In the genomic region with DNA sequence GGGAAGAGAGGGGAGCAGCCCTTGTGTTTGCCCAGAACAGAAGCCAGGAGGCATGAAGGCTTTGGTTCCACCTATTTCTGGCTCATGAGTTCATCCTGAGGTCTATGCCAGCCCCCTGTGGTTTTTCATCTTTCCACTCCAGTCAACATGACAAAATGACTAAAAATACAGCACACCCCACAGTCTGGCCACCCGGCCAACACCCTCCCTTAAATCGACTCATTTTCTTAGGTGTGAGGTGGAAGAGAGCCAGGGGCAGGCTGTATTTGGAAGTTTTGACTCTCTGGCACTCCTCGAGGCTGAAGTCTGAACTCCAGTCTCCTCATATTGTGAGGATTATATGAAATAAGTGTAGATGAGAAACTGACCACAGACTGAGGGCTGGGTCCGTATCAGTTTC, we compare ENCODE assay signal across 9 mouse cellular contexts. TPM values are rescaled to one million over a fixed set of nuclear protein-coding genes. Genes with fewer than 3 reads are reported as not detected.
DNase-seq lines count a peak whose midpoint lies in the region; ATAC-seq and TF ChIP-seq lines count a peak whose summit lies in the region.
"Had no signal": no experiment of that assay in that cellular context is flagged by ENCODE, and none has a peak within 500 bp of the region (broad histone marks: within the 10 kb centered on the region; RNA-seq: fewer than 3 reads in every experiment).

No protein-coding gene starts in this region.

- no peaks in the 10 kb centered on the region for H3K36me3 ChIP-seq in embryonic facial prominence, embryonic 14.5 days (ENCODE audit: control insufficient read depth, insufficient read depth, low read length)
- H3K36me3 ChIP-seq in embryonic facial prominence, embryonic 10.5 days (replicated peaks) = no peaks in the 10 kb centered on the region
- H3K36me3 ChIP-seq in stomach, postnatal 0 days (ENCODE audit: control insufficient read depth, insufficient read depth, low read length) = no peaks in the 10 kb centered on the region
- H3K36me3 ChIP-seq in hindbrain, embryonic 13.5 days = no peaks in the 10 kb centered on the region
- H3K36me3 ChIP-seq: neural tube, embryonic 12.5 days had no signal

- no peak overlapping the region for H3K4me3 ChIP-seq in embryonic facial prominence, embryonic 14.5 days (ENCODE audit: low read depth, low read length)
- no peak overlapping the region for H3K4me3 ChIP-seq in embryonic facial prominence, embryonic 10.5 days
- H3K4me3 ChIP-seq in stomach, postnatal 0 days (ENCODE audit: low read depth, low read length) = no peak overlapping the region
- no peak overlapping the region for H3K4me3 ChIP-seq in hindbrain, embryonic 13.5 days
- H3K4me3 ChIP-seq: neural tube, embryonic 12.5 days had no signal

- WGBS in embryonic facial prominence, embryonic 14.5 days = 54% methylated on average over 4 of the region's 4 CpGs
- 67% methylated on average over 4 of the region's 4 CpGs for WGBS in embryonic facial prominence, embryonic 10.5 days
- WGBS in stomach, postnatal 0 days = 39% methylated on average over 4 of the region's 4 CpGs
- WGBS in hindbrain, embryonic 13.5 days = 64% methylated on average over 4 of the region's 4 CpGs

- peak; percentile 56 for DNase-seq in embryonic facial prominence, embryonic 14.5 days (ENCODE audit: low spot score)
- DNase-seq in embryonic facial prominence, embryonic 10.5 days (ENCODE audit: low spot score) = no peak
- DNase-seq in 3T3-L1 (ENCODE audit: low read depth, low spot score) = peak; percentile 88
- peak; percentile 97 for DNase-seq in cerebellum, postnatal 10 days
- peak; percentile 82 to 86 for DNase-seq in heart, postnatal 10 days
- peak; percentile 84 for DNase-seq in lung, postnatal 10 days
- peak; percentile 26 for DNase-seq in stomach, postnatal 0 days (ENCODE audit: low spot score)

- no peak overlapping the region for H3K4me2 ChIP-seq in embryonic facial prominence, embryonic 14.5 days (ENCODE audit: low read depth, low read length)
- H3K4me2 ChIP-seq in stomach, postnatal 0 days (replicated peaks; ENCODE audit: low read depth) = no peak overlapping the region
- no peak overlapping the region for H3K4me2 ChIP-seq in hindbrain, embryonic 13.5 days
- H3K4me2 ChIP-seq: neural tube, embryonic 12.5 days had no signal

- no peak for TF ChIP-seq EP300 in stomach, postnatal 0 days (optimal IDR thresholded peaks at IDR 0.05)

- no peaks in the 10 kb centered on the region for H3K9me3 ChIP-seq in embryonic facial prominence, embryonic 14.5 days (ENCODE audit: control insufficient read depth, low read length)
- no peaks in the 10 kb centered on the region for H3K9me3 ChIP-seq in embryonic facial prominence, embryonic 10.5 days
- H3K9me3 ChIP-seq in stomach, postnatal 0 days (ENCODE audit: control insufficient read depth, low read length) = no peaks in the 10 kb centered on the region
- no peaks in the 10 kb centered on the region for H3K9me3 ChIP-seq in hindbrain, embryonic 13.5 days
- H3K9me3 ChIP-seq: neural tube, embryonic 12.5 days had no signal

- no peaks in the 10 kb centered on the region for H3K4me1 ChIP-seq in embryonic facial prominence, embryonic 14.5 days (ENCODE audit: control insufficient read depth, insufficient read depth, low read length)
- H3K4me1 ChIP-seq in embryonic facial prominence, embryonic 10.5 days = no peaks in the 10 kb centered on the region
- H3K4me1 ChIP-seq in stomach, postnatal 0 days (replicated peaks; ENCODE audit: control insufficient read depth, insufficient read depth) = no peaks in the 10 kb centered on the region
- no peaks in the 10 kb centered on the region for H3K4me1 ChIP-seq in hindbrain, embryonic 13.5 days (replicated peaks)
- H3K4me1 ChIP-seq: neural tube, embryonic 12.5 days had no signal

- intact Hi-C loops in heart, postnatal 10 days (cut with DNase I) = loop anchor here (5.0 kb wide), 1 partner anchor 55 kb away; the partner anchor contains the start of gene Ywhaq

- TF ChIP-seq CTCF in stomach, postnatal 0 days (IDR thresholded peaks at IDR 0.05; ENCODE audit: low read depth) = peak; percentile 47

- no peak overlapping the region for H3K9ac ChIP-seq in embryonic facial prominence, embryonic 14.5 days (ENCODE audit: low read depth, low read length)
- no peak overlapping the region for H3K9ac ChIP-seq in stomach, postnatal 0 days (ENCODE audit: low read length)
- H3K9ac ChIP-seq in hindbrain, embryonic 13.5 days = no peak overlapping the region
- H3K9ac ChIP-seq: neural tube, embryonic 12.5 days had no signal

- no peaks in the 10 kb centered on the region for H3K27me3 ChIP-seq in embryonic facial prominence, embryonic 14.5 days (replicated peaks; ENCODE audit: control insufficient read depth, insufficient read depth, low read length)
- H3K27me3 ChIP-seq in embryonic facial prominence, embryonic 10.5 days (replicated peaks; ENCODE audit: low read depth, poor library complexity, severe bottlenecking) = no peaks in the 10 kb centered on the region
- no peaks in the 10 kb centered on the region for H3K27me3 ChIP-seq in stomach, postnatal 0 days (ENCODE audit: control insufficient read depth, insufficient read depth, low read length)
- no peaks in the 10 kb centered on the region for H3K27me3 ChIP-seq in hindbrain, embryonic 13.5 days
- H3K27me3 ChIP-seq: neural tube, embryonic 12.5 days had no signal

- ATAC-seq in embryonic facial prominence, embryonic 14.5 days (ENCODE audit: low read depth) = peak; percentile 57; the same call in 1 of the 2 replicates
- peak; percentile 66; the same call in 1 of the 2 replicates for ATAC-seq in stomach, postnatal 0 days (ENCODE audit: low FRiP score, low TSS enrichment)
- no peak for ATAC-seq in hindbrain, embryonic 13.5 days (ENCODE audit: low FRiP score)

- H3K27ac ChIP-seq in embryonic facial prominence, embryonic 14.5 days (replicated peaks; ENCODE audit: low read depth, low read length) = no peak overlapping the region
- H3K27ac ChIP-seq in embryonic facial prominence, embryonic 10.5 days (replicated peaks) = no peak overlapping the region
- H3K27ac ChIP-seq in stomach, postnatal 0 days (replicated peaks) = no peak overlapping the region
- no peak overlapping the region for H3K27ac ChIP-seq in hindbrain, embryonic 13.5 days
- H3K27ac ChIP-seq: neural tube, embryonic 12.5 days had no signal

RNA-seq across cellular contexts. Expression of gene Ywhaq, which starts 55.0 kb away (rescaled TPM):
- polyA plus RNA-seq in embryonic facial prominence, embryonic 14.5 days (2014; fragmentation: Nextera tagmentation; extraction: Ambion mirVana) = 556 and 667 TPM in 2 replicates
- polyA plus RNA-seq in embryonic facial prominence, embryonic 10.5 days (2016; fragmentation: Nextera tagmentation; extraction: Ambion mirVana) = 1,000 and 1,033 TPM in 2 replicates
- 100 to 1,000 TPM; 137 to 140 TPM for total RNA-seq in heart, postnatal 10 days (2021)
- polyA plus RNA-seq in stomach, postnatal 0 days (2015; fragmentation: Nextera tagmentation; extraction: Ambion mirVana) = 371 and 384 TPM in 2 replicates
- 1,136 and 1,161 TPM in 2 replicates for polyA plus RNA-seq in hindbrain, embryonic 13.5 days (2015; fragmentation: Nextera tagmentation; extraction: Ambion mirVana)
